Mouse (Mus musculus) heart, embryonic 10.5 days (tissue): Measurements from ENCODE around the gene Gnb1l. TPM values are rescaled to one million over a fixed set of nuclear protein-coding genes. Genes with fewer than 3 reads are reported as not detected.
"Not testable (repeated sequence)": the region's sequence is repeated elsewhere in the genome, so short reads cannot be mapped to it uniquely, and the experiment has no call there.

Experiments
- DNase-seq: peaks from one replicate; pipeline ENCODE4 v3.0.0-alpha.2; 2017; ENCODE audit warnings: low spot score
- H3K27ac ChIP-seq: fragments of 300-500 bp; sonication (generic); 2 replicates; pipeline ENCODE4 v1.5.1; 2016; ENCODE audit warnings: mild to moderate bottlenecking
- H3K27me3 ChIP-seq: fragments of 300-500 bp; sonication (generic); 2 replicates; pipeline ENCODE4 v1.6.1; 2016; ENCODE audit warnings: mild to moderate bottlenecking; ENCODE audit not compliant: poor library complexity, insufficient read depth, severe bottlenecking
- H3K36me3 ChIP-seq: fragments of 300-500 bp; sonication (generic); 2 replicates; pipeline ENCODE4 v1.6.1; 2016; ENCODE audit warnings: mild to moderate bottlenecking, moderate library complexity
- H3K4me1 ChIP-seq: fragments of 300-500 bp; sonication (generic); 2 replicates; pipeline ENCODE4 v1.6.1; 2016; ENCODE audit warnings: mild to moderate bottlenecking
- H3K4me3 ChIP-seq: fragments of 300-500 bp; sonication (generic); 2 replicates; pipeline ENCODE4 v1.5.1; 2016; ENCODE audit warnings: mild to moderate bottlenecking, moderate library complexity
- H3K9me3 ChIP-seq: fragments of 300-500 bp; sonication (generic); 2 replicates; pipeline ENCODE4 v1.6.1; 2016; ENCODE audit warnings: mild to moderate bottlenecking, moderate library complexity
- WGBS: fragments of 180-500 bp; shearing (Covaris S2); methylation state at CpG from one replicate; pipeline ENCODE4 v1.1.7; 2016; 5-methylcytosine and 5-hydroxymethylcytosine counted together
- polyA plus RNA-seq: library from polyadenylated mRNA; unstranded; fragments of >200 nt; fragmentation: Nextera tagmentation; extraction: Ambion mirVana; gene quantifications from 2 replicates; pipeline ENCODE4 v1.2.1, GENCODE M21; 2016

Gnb1l gene
- polyA plus RNA-seq, 1 experiment from 2014 or later, result 17.1 TPM

DNA sequence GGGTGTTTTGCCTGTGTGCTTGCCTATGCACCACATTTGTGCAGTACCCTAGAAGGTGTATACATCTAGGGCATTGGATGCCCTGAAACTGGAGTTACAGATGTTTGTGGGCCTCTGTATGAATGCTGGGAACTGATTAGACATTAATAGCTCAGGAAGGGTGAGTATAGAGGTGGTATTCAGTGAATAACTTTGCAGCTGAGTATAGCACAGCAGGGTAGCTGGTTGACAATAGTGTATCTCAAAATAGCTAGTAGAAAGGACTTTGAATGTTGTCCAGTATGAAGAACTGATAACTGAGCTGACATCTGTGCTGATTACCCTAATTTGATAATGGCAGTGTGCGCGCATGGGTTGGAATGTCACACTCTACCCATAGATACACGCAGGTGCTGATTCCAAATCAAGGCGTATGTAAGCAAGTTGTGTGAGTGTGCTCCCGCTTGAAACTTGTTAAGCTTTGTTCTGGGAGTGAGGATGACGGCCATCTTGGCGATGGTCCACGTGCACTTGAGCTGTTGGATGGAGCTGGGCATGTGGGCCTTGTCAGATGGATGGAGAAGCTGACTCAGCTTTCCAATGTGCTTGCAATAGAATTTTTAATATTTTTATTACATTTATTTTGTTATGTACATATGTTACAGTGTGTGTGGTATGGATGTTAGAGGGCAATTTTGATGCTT is 25.2 kb downstream of the Gnb1l start:
- Histone ChIP-seq H3K36me3 (no peaks in the 10 kb centered on the region), H3K27me3 (no peaks in the 10 kb centered on the region), H3K9me3 (no peaks in the 10 kb centered on the region), H3K4me1 (no peaks in the 10 kb centered on the region), H3K4me3 (no peak overlapping the region), H3K27ac (no peak overlapping the region)
- 88% methylated on average over 8 of the region's 8 CpGs for WGBS
- DNase-seq, result no peak

GRCm38 (mm10) chr16:18528656-18529055 is 30.1 kb downstream of the Gnb1l start:
- H3K36me3 ChIP-seq, result no peaks in the 10 kb centered on the region
- 88% methylated on average over 5 of the region's 5 CpGs for WGBS
- no peak overlapping the region for H3K27ac ChIP-seq
- peaks cover 6% of the 10 kb centered on the region; the same call in 1 of the 2 replicates for H3K9me3 ChIP-seq
- no peak overlapping the region for H3K4me3 ChIP-seq
- H3K27me3 ChIP-seq, result no peaks in the 10 kb centered on the region
- no peaks in the 10 kb centered on the region for H3K4me1 ChIP-seq
- no peak for DNase-seq

GRCm38 (mm10) chr16:18533061-18533460 is 34.5 kb downstream of the Gnb1l start:
- not testable (repeated sequence) for DNase-seq, H3K27ac ChIP-seq, H3K4me1 ChIP-seq, H3K4me3 ChIP-seq, H3K36me3 ChIP-seq, H3K27me3 ChIP-seq, H3K9me3 ChIP-seq
- 93% methylated on average over 7 of the region's 7 CpGs for WGBS

GRCm38 (mm10) chr16:18537407-18537990 is 39.0 kb downstream of the Gnb1l start:
- H3K36me3 ChIP-seq, result no peaks in the 10 kb centered on the region
- no peak for DNase-seq
- H3K9me3 ChIP-seq, result no peaks in the 10 kb centered on the region
- H3K4me3 ChIP-seq, result no peak overlapping the region
- peaks cover 9% of the 10 kb centered on the region; the same call in 1 of the 2 replicates for H3K27me3 ChIP-seq
- H3K27ac ChIP-seq, result no peak overlapping the region
- WGBS, result 89% methylated on average over 3 of the region's 3 CpGs
- peaks cover 21% of the 10 kb centered on the region for H3K4me1 ChIP-seq

GRCm38 (mm10) chr16:18539281-18539680 is 40.8 kb downstream of the Gnb1l start:
- H3K27me3 ChIP-seq, result peaks cover 13% of the 10 kb centered on the region; the same call in 1 of the 2 replicates
- no peak overlapping the region for H3K4me3 ChIP-seq
- no peaks in the 10 kb centered on the region for H3K36me3 ChIP-seq
- no peak for DNase-seq
- H3K27ac ChIP-seq, result no peak overlapping the region
- peaks cover 35% of the 10 kb centered on the region for H3K4me1 ChIP-seq
- H3K9me3 ChIP-seq, result no peaks in the 10 kb centered on the region
- WGBS, result 52% methylated on average over 6 of the region's 6 CpGs

DNA sequence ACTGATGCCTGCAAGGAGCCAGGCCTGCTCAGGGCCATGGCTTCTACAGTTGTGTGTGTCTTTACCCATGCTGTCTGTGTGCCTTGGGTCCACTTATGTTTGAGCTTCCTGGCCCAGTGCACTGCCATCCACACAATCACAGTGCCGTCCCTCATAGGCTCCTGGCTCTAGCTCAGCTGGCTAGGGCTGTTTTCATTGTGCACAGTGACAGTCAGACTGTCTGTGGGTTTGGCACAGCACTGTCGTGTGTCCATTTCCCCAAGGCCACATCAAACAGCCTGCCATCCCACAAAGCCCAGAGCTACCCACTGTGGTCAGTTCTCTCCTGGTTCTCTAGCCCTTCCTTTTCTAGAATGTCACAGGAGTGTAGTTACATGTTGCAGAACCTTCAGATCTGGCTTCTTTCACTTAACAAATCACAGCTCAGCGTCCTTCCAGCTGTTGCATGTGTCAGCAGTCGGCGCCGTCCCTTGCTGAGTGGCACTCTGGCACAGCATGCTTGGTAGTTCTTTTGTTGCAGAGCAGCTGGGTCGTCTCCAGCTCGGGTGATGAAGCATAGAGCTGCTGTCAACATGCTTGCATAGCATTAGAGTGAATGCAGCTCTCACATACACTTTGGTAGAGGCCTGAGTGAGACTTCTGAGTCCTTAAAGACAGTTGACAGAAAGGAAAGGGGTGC is 44.8 kb downstream of the Gnb1l start:
- Histone ChIP-seq H3K36me3 (no peaks in the 10 kb centered on the region), H3K27me3 (peaks cover 16% of the 10 kb centered on the region; the same call in 1 of the 2 replicates), H3K27ac (no peak overlapping the region), H3K4me3 (no peak overlapping the region), H3K4me1 (peaks cover 34% of the 10 kb centered on the region), H3K9me3 (no peaks in the 10 kb centered on the region)
- WGBS, result 52% methylated on average over 8 of the region's 8 CpGs
- no peak for DNase-seq

DNA sequence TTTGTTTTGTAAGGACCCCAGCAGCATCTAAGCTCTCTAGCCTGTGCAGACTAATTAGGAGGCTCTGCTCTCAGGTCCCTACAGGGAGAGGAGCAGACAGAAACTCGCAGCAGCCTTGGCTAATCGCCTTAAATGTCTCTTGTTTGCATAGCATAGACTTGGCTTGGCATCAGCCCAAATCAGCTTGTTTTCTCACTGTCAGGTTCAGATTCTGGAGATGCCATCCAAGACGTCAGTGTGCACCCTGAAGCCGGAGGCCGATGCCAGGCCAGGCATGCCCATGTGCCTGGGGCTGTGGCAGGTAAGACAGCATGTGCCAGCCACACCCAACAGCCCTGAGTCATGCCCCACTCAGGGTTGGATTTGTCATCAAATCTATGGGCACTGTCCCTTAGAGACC is 49.4 kb downstream of the Gnb1l start:
- no peak for DNase-seq
- H3K27me3 ChIP-seq, result peaks cover 14% of the 10 kb centered on the region; the same call in 1 of the 2 replicates
- H3K9me3 ChIP-seq, result no peaks in the 10 kb centered on the region
- no peaks in the 10 kb centered on the region for H3K36me3 ChIP-seq
- no peak overlapping the region for H3K4me3 ChIP-seq
- H3K27ac ChIP-seq, result no peak overlapping the region
- H3K4me1 ChIP-seq, result peaks cover 35% of the 10 kb centered on the region
- 78% methylated on average over 5 of the region's 5 CpGs for WGBS

- peaks cover 24% of the 10 kb centered on the region; the same call in 1 of the 2 replicates for H3K27me3 ChIP-seq
Measured at GRCm38 (mm10) chr16:18551604-18552003, 53.1 kb downstream of the Gnb1l start.

GRCm38 (mm10) chr16:18552106-18552710 is 53.7 kb downstream of the Gnb1l start:
- Histone ChIP-seq H3K36me3 (no peaks in the 10 kb centered on the region), H3K4me1 (peaks cover 45% of the 10 kb centered on the region)

More at GRCm38 (mm10) chr16:18551604-18552003, 53.1 kb downstream of the Gnb1l start:
- H3K4me3 ChIP-seq, result no peak overlapping the region
- peaks cover 45% of the 10 kb centered on the region for H3K4me1 ChIP-seq
- no peak for DNase-seq
- H3K27ac ChIP-seq, result peak overlapping the region; percentile 8; the same call in 1 of the 2 replicates
- H3K9me3 ChIP-seq, result no peaks in the 10 kb centered on the region
- no peaks in the 10 kb centered on the region for H3K36me3 ChIP-seq
- WGBS, result 43% methylated on average over 9 of the region's 9 CpGs

DNA sequence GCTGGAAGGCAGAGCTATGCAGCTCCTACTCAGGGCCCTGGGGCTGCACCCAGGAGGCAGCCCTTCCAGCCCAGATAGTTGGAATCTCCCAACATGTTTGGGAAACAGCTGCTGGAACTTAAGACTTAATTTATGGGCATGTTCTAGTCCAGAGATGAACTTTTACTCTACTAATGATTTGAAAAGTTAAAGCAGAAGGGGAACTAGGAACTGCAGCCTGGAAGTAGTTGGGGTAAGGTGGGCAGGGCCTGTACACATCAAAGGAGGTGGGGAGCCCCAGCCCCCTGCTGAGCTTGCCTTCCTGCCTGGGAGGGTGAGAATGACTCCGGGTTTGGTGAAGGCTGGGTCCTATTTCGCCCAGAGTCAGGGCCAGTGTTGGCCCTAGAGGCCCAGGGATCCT is 56.2 kb downstream of the Gnb1l start:
- no peak overlapping the region for H3K4me3 ChIP-seq
- peak overlapping the region; percentile 69 for H3K27ac ChIP-seq
- peaks cover 45% of the 10 kb centered on the region for H3K4me1 ChIP-seq

More at GRCm38 (mm10) chr16:18552106-18552710, 53.7 kb downstream of the Gnb1l start:
- peaks cover 24% of the 10 kb centered on the region; the same call in 1 of the 2 replicates for H3K27me3 ChIP-seq
- peak overlapping the region; percentile 37; the same call in 1 of the 2 replicates for H3K27ac ChIP-seq
- 69% methylated on average over 11 of the region's 11 CpGs for WGBS
- no peak for DNase-seq
- H3K4me3 ChIP-seq, result no peak overlapping the region
- no peaks in the 10 kb centered on the region for H3K9me3 ChIP-seq

GRCm38 (mm10) chr16:18555235-18555935 is 56.9 kb downstream of the Gnb1l start:
- WGBS, result 38% methylated on average over 17 of the region's 17 CpGs
- Histone ChIP-seq H3K9me3 (no peaks in the 10 kb centered on the region), H3K4me1 (peaks cover 45% of the 10 kb centered on the region), H3K27ac (peak overlapping the region; percentile 69), H3K4me3 (no peak overlapping the region; the same call in 1 of the 2 replicates), H3K27me3 (peaks cover 21% of the 10 kb centered on the region; the same call in 1 of the 2 replicates), H3K36me3 (no peaks in the 10 kb centered on the region)
- DNase-seq, result peak; percentile 86

More for the DNA sequence above, 56.2 kb downstream of the Gnb1l start:
- 33% methylated on average over 2 of the region's 2 CpGs for WGBS
- no peak for DNase-seq
- Histone ChIP-seq H3K9me3 (no peaks in the 10 kb centered on the region), H3K27me3 (peaks cover 24% of the 10 kb centered on the region; the same call in 1 of the 2 replicates), H3K36me3 (no peaks in the 10 kb centered on the region)

DNA sequence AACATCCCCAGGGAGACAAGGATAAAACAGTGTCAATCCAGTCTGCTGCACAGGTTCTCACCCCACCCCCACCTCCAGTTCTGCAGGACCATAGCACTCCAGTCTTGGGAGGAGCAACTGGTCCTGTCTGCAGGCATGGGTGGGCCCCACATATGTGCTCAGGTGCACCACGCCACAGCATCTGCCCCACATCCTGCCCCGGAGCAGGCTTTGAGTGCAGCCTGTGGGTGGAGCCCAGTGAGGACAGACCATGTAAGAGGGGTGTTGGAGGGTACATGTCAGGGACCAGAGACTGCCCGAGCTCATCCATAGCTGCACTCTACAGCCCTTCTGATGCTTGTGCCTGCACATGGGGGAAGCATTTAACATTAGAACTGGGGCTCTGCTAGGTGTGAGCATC is 57.9 kb downstream of the Gnb1l start:
- peaks cover 17% of the 10 kb centered on the region; the same call in 1 of the 2 replicates for H3K27me3 ChIP-seq
- no peak for DNase-seq
- WGBS, result 86% methylated on average over 3 of the region's 3 CpGs
- H3K4me3 ChIP-seq, result no peak overlapping the region
- H3K27ac ChIP-seq, result no peak overlapping the region
- no peaks in the 10 kb centered on the region for H3K36me3 ChIP-seq
- no peaks in the 10 kb centered on the region for H3K9me3 ChIP-seq
- H3K4me1 ChIP-seq, result peaks cover 37% of the 10 kb centered on the region
